ENCODE assay signal across 7 mouse cellular contexts in the genomic region with DNA sequence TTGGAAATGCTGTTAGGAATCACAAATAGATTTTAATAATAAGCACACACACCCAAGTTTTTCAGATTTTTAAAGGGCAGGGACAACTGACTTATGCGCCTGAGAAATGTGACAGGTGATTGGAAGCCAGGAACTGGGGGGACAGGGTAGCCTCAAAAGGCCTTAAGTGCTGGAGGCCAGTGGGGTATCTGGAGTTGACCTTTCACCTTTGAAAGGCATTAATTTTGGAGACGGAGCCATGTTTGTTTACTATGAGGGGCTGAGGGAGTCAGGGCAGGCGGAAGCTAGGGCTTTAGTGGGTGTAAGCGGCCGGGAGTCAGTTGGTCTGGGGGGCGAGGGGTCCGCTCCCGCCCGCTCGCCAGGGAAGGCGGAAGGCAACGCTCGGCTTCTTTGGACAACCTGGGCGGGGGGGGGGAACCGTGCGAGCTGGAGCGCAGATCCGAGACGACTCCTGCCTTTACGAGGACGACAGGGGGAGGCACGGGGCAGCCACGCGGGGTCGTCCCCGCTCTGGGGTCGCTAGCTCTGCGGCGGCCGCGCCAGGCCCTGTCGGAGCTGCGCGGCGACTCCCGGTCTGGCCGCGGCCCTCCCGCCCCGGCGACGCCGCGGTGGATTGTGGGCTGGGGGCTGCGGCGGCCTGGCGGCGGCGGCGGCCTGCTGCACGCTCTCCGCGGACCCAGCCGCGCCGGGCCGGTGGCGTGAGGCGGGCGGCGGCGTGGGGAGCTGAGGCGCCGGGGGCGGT. TPM values are rescaled to one million over a fixed set of nuclear protein-coding genes. Genes with fewer than 3 reads are reported as not detected.
DNase-seq lines count a peak whose midpoint lies in the region; ATAC-seq and TF ChIP-seq lines count a peak whose summit lies in the region.

No protein-coding gene starts in this region.

- peak; percentile 70 for DNase-seq in A20 (ENCODE audit: low read depth, low spot score)
- DNase-seq in embryo, embryonic 10.5 days (ENCODE audit: low spot score), result peak; percentile 71
- DNase-seq in heart, adult 9 months (ENCODE audit: low spot score in 2 of 2), result peak; percentile 10 to 53
- peak; percentile 73 for DNase-seq in kidney, postnatal 0 days (ENCODE audit: low spot score)
- peak; percentile 17 to 37 for DNase-seq in spleen, postnatal 14 days (ENCODE audit: low spot score in 2 of 2)

- peak overlapping the region; percentile 99 for H3K27ac ChIP-seq in kidney, postnatal 0 days

- H3K4me3 ChIP-seq in E14TG2a.4 (replicated peaks; ENCODE audit: low read length), result peak overlapping the region; percentile 86
- peak overlapping the region; percentile 72 for H3K4me3 ChIP-seq in kidney, postnatal 0 days (replicated peaks; ENCODE audit: low read depth, low read length)

- H3K9ac ChIP-seq in kidney, postnatal 0 days (ENCODE audit: low read depth, low read length), result peak overlapping the region; percentile 100

- H3K9me3 ChIP-seq in E14TG2a.4 (ENCODE audit: low read length), result no peaks in the 10 kb centered on the region
- H3K9me3 ChIP-seq in kidney, postnatal 0 days (replicated peaks; ENCODE audit: low read length), result no peaks in the 10 kb centered on the region

- peaks cover 51% of the 10 kb centered on the region for H3K4me1 ChIP-seq in E14TG2a.4 (replicated peaks; ENCODE audit: low read depth, low read length)
- peaks cover 4% of the 10 kb centered on the region; the same call in 1 of the 2 replicates for H3K4me1 ChIP-seq in kidney, postnatal 0 days (replicated peaks; ENCODE audit: insufficient read depth, low read length)

- no peak for TF ChIP-seq CTCF in E14TG2a.4 (conservative IDR thresholded peaks at IDR 0.05; ENCODE audit: low read length)
- no peak for TF ChIP-seq CTCF in kidney, postnatal 0 days (IDR thresholded peaks at IDR 0.05; ENCODE audit: low read depth)

- no peaks in the 10 kb centered on the region for H3K27me3 ChIP-seq in E14TG2a.4 (ENCODE audit: insufficient read depth, low read length)
- no peaks in the 10 kb centered on the region for H3K27me3 ChIP-seq in kidney, postnatal 0 days (ENCODE audit: insufficient read depth, low read length)

- peak; percentile 85 for ATAC-seq in kidney, postnatal 0 days (replicated peaks; ENCODE audit: low FRiP score, low read depth)
- peak; percentile 36 for ATAC-seq in megakaryocyte-erythroid progenitor cell, adult 5-6 weeks (replicated peaks; ENCODE audit: low FRiP score, low TSS enrichment, poor library complexity, severe bottlenecking)

- no peaks in the 10 kb centered on the region for H3K36me3 ChIP-seq in E14TG2a.4 (ENCODE audit: insufficient read depth, low read length)
- no peaks in the 10 kb centered on the region for H3K36me3 ChIP-seq in kidney, postnatal 0 days (ENCODE audit: insufficient read depth, low read length)

- WGBS in kidney, postnatal 0 days, result under 1% methylated on average over 41 of the region's 65 CpGs

- H3K4me2 ChIP-seq in kidney, postnatal 0 days (ENCODE audit: low read length), result peak overlapping the region; percentile 86

RNA-seq across cellular contexts. Expression of gene Vps54, which starts 0.6 kb away (rescaled TPM):
- 14.7 and 15.5 TPM in 2 replicates for polyA plus RNA-seq in kidney, postnatal 0 days (2015; fragmentation: Nextera tagmentation; extraction: Ambion mirVana)
- total RNA-seq in megakaryocyte-erythroid progenitor cell, adult 5-6 weeks (2014; fragmentation: Nextera tagmentation), result 21.8 and 42.9 TPM in 2 replicates
- 52.1 and 58.8 TPM in 2 replicates for total RNA-seq in megakaryocyte-erythroid progenitor cell, adult 5-6 weeks (2017)

Comparison
In these comparisons a context has a peak if more than half of its experiments do, and no peak if none do; other contexts are left out.
1. Peak in every context shown above with its lines: DNase-seq, ATAC-seq, H3K4me3 ChIP-seq and H3K27ac ChIP-seq.